Mouse (Mus musculus) embryonic fibroblast, embryonic 13.5 days (primary cell): ENCODE measurements at regions not wholly inside any gene's neighbourhood (a gene's known extent, or its start where the extent isn't known, plus 50 kb on each side); places are given as distances from the start of the nearest gene placed in this dataset.

Experiments used
- CTCF ChIP-seq: IDR thresholded peaks from 2 replicates; pipeline ENCODE4 v1.5.1; 2011; ENCODE audit warnings: mild to moderate bottlenecking, control low read depth, low read length, moderate library complexity, borderline replicate concordance; ENCODE audit not compliant: insufficient read depth
- POLR2A ChIP-seq: IDR thresholded peaks from 2 replicates; pipeline ENCODE4 v1.6.1; 2011; ENCODE audit warnings: low read depth, mild to moderate bottlenecking, control low read depth, low read length, moderate library complexity

- TF ChIP-seq CTCF = no peak
- TF ChIP-seq POLR2A = no peak
These were observed 140.6 kb downstream of the Kcnk1 start for GRCm38 (mm10) chr8:126135573-126135972.
